Mouse (Mus musculus) bone marrow macrophage, adult 2 months (primary cell): ENCODE results near the gene Enkur.

Experiments used
- CTCF ChIP-seq: IDR thresholded peaks from 2 replicates; pipeline ENCODE4 v1.5.1; 2012; ENCODE audit warnings: low read depth, mild to moderate bottlenecking, low read length, moderate library complexity
- POLR2A ChIP-seq: IDR thresholded peaks from 2 replicates; pipeline ENCODE4 v1.6.1; 2012; ENCODE audit warnings: mild to moderate bottlenecking, low read depth, low read length, borderline replicate concordance

- TF ChIP-seq POLR2A, result no peak
- no peak for TF ChIP-seq CTCF
Measured at GRCm38 (mm10) chr2:21211361-21211760, 6.2 kb upstream of the Enkur start.
